Mouse (Mus musculus) neural tube, embryonic 12.5 days (tissue): ENCODE results near the gene Klhl33. TPM values are rescaled to one million over a fixed set of nuclear protein-coding genes. Genes with fewer than 3 reads are reported as not detected.
"Not testable (repeated sequence)": the region's sequence is repeated elsewhere in the genome, so short reads cannot be mapped to it uniquely, and the experiment has no call there.

Experiments
- ATAC-seq: fragments of 200-750 bp; cut with Nextera tagmentation; 2 replicates; pipeline ENCODE4 v1.8.0; 2017; ENCODE audit warnings: low read depth, mild to moderate bottlenecking, moderate TSS enrichment, moderate library complexity; ENCODE audit not compliant: low FRiP score
- H3K27ac ChIP-seq: fragments of 300-500 bp; sonication (generic); 2 replicates; pipeline ENCODE4 v1.5.1; 2016
- H3K27me3 ChIP-seq: fragments of 300-500 bp; sonication (generic); replicated peaks from 2 replicates; pipeline ENCODE4 v1.6.1; 2016; ENCODE audit warnings: mild to moderate bottlenecking
- H3K36me3 ChIP-seq: fragments of 300-500 bp; sonication (generic); 2 replicates; pipeline ENCODE4 v1.6.1; 2016; ENCODE audit warnings: mild to moderate bottlenecking
- H3K4me1 ChIP-seq: fragments of 300-500 bp; sonication (generic); 2 replicates; pipeline ENCODE4 v1.6.1; 2016
- H3K4me2 ChIP-seq: fragments of 300-500 bp; sonication (generic); replicated peaks from 2 replicates; pipeline ENCODE4 v1.6.1; 2016; ENCODE audit warnings: mild to moderate bottlenecking
- H3K4me3 ChIP-seq: fragments of 300-500 bp; sonication (generic); 2 replicates; pipeline ENCODE4 v1.5.1; 2016
- H3K9ac ChIP-seq: fragments of 300-500 bp; sonication (generic); 2 replicates; pipeline ENCODE4 v1.6.1; 2016; ENCODE audit warnings: mild to moderate bottlenecking
- H3K9me3 ChIP-seq: fragments of 300-500 bp; sonication (generic); 2 replicates; pipeline ENCODE4 v1.6.1; 2016; ENCODE audit warnings: mild to moderate bottlenecking
- WGBS: fragments of 180-500 bp; shearing (Covaris S2); methylation state at CpG from one replicate; pipeline ENCODE4 v1.1.7; 2016; 5-methylcytosine and 5-hydroxymethylcytosine counted together
- polyA plus RNA-seq: library from polyadenylated mRNA; unstranded; fragments of >200 nt; fragmentation: Nextera tagmentation; extraction: Ambion mirVana; gene quantifications from 2 replicates; pipeline ENCODE4 v1.2.1, GENCODE M21; 2016

Gene Klhl33
- polyA plus RNA-seq, 1 experiment from 2014 or later, result 0.81 TPM

DNA sequence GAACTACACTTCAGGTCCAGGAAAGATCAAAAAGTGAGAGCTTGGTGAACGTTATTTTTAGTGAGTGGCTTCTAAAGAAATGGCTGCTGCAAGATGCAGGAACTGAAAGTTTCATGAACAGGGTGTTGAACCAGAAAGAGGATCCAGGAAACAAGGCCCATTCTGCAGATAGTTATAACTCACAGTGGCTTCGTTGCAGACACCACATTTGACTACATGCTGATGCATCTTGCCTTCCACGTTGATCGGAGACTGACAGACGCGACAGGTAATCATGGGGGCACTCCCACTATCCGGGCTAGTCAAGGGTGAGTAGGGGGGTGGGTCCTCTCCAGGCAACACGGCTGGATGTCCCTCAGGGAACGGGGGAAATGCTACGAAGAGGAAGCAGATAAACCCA is 32.6 kb upstream of the Klhl33 start:
- H3K4me1 ChIP-seq, result peaks cover 18% of the 10 kb centered on the region
- 19% methylated on average over 10 of the region's 10 CpGs for WGBS

DNA sequence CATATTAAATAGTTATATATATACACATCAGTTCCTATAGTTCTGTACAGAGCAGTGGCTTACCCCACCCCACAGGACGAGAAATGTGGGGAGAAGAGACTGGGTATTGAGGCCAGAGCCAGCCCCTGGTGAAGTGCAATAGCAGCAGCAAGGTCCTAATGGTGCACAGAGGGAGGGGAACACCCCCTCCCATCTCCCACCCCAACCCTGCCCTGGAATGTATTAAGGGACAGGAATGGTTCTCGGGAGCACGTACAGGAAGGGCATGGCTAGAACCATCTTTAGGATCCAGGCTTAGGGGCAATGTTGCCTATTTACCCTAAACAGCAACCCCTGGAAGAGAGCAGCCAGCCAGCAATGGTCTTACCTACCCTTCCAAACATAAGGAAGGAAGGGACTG is 30.1 kb upstream of the Klhl33 start:
- H3K4me2 ChIP-seq, result no peak overlapping the region
- WGBS, result 69% methylated on average over 3 of the region's 3 CpGs
- H3K4me3 ChIP-seq, result no peak overlapping the region
- H3K27ac ChIP-seq, result no peak overlapping the region; the same call in 1 of the 2 replicates
- no peaks in the 10 kb centered on the region for H3K9me3 ChIP-seq
- no peaks in the 10 kb centered on the region for H3K27me3 ChIP-seq
- peaks cover 27% of the 10 kb centered on the region for H3K4me1 ChIP-seq
- no peak overlapping the region for H3K9ac ChIP-seq
- H3K36me3 ChIP-seq, result peaks cover 34% of the 10 kb centered on the region
- ATAC-seq, result no peak

More for the DNA sequence above, 32.6 kb upstream of the Klhl33 start:
- H3K4me3 ChIP-seq, result peak overlapping the region; percentile 95
- H3K9ac ChIP-seq, result peak overlapping the region; percentile 94
- H3K27me3 ChIP-seq, result no peaks in the 10 kb centered on the region
- peaks cover 34% of the 10 kb centered on the region for H3K36me3 ChIP-seq
- ATAC-seq, result no peak
- no peak overlapping the region for H3K27ac ChIP-seq
- H3K4me2 ChIP-seq, result peak overlapping the region; percentile 86
- H3K9me3 ChIP-seq, result no peaks in the 10 kb centered on the region

DNA sequence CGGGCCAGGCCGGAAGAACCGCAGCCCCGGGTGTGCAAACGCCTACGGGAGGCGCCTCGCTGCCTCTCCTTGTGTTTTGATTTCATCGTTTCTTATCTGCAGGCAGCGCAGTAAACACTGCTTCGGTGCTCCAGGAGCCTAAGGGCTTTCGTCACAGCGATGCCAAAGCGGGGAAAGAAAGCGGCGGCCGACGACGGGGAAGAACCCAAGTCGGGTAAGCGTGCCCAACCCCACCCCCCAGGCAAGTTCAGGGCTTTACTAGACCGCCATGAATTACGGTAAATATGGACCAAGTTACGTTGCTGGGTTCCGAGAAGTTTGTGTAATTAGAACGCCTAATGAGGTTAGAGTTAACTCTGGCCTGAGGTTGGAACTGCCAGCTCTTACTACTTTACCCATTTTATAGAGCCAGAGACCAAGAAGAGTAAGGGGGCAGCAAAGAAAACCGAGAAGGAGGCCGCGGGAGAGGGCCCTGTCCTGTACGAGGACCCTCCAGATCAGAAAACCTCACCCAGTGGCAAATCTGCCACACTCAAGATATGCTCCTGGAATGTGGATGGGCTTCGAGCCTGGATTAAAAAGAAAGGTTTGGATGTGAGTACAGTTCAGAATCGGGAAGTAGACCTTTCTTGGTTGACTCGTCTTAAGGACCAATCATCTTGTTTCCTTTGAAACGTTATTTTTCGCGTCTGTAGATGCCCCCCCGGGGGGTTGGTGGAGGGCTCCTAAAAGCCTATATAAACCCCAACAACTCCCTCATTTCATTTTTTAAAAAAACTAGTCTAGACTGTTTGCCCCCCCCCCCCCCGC is 28.0 kb upstream of the Klhl33 start:
- Histone ChIP-seq H3K4me1 (peaks cover 27% of the 10 kb centered on the region), H3K36me3 (peaks cover 34% of the 10 kb centered on the region), H3K9me3 (no peaks in the 10 kb centered on the region), H3K27ac (peak overlapping the region; percentile 77), H3K4me3 (peak overlapping the region; percentile 77), H3K27me3 (no peaks in the 10 kb centered on the region), H3K4me2 (peak overlapping the region; percentile 78), H3K9ac (peak overlapping the region; percentile 83)
- ATAC-seq, result peak; percentile 39
- WGBS, result 2% methylated on average over 38 of the region's 38 CpGs

DNA sequence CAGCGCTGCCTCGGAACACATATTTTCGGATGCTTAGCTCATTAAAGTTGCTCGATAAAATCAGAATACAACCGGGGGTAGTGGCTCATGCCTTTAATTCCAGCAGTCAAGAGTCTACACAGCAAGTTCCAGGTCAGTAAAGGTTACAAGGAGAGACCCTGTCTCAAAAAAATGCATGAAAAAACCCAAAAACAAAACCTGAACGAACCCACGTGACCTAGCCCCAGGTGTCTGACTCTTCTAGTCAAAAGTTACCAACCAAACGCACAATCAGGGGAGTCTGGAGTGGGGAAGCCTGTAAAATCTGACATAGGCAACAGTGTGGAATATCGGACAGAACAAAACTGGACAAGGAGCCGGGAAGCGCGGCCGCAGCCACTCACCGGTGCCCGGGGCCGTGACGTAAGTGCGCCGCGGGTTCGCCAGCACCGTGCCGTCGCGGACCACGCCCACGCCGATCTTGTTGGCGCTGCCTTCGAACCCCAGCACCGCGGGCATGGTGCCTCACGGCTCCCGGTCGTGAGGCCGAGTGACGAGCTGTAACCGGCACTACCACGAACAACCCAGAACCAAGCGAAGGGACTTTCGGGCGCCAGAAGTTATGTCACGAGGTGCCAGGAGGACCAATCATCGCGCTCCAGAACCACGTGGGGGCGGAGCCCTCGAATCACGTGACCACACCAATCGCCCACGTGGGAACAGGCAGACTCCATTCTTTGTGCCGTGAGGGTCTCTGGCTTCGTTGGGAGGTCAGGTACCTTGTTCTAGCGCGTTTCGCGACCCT is 27.2 kb upstream of the Klhl33 start, which contains the start of the genes Osgep and Apex1:
Osgep (minus strand) TSS at position 613 of the 784 bp plus-strand sequence.
Apex1 (plus strand) TSS at position 688 of the 784 bp plus-strand sequence.
- H3K27me3 ChIP-seq, result no peaks in the 10 kb centered on the region
- no peaks in the 10 kb centered on the region for H3K9me3 ChIP-seq
- peak within 1 kb of the TSS; percentile 83 for H3K9ac ChIP-seq
- peaks cover 38% of the 10 kb centered on the region for H3K36me3 ChIP-seq
- H3K4me2 ChIP-seq, result peak within 1 kb of the TSS; percentile 78
- peak; percentile 94 for ATAC-seq
- peak within 1 kb of the TSS; percentile 77 for H3K4me3 ChIP-seq
- peaks cover 20% of the 10 kb centered on the region for H3K4me1 ChIP-seq
- whole genome bisulfite sequencing, result under 1% methylated on average over 57 of the region's 57 CpGs
- H3K27ac ChIP-seq, result peak within 1 kb of the TSS; percentile 77

DNA sequence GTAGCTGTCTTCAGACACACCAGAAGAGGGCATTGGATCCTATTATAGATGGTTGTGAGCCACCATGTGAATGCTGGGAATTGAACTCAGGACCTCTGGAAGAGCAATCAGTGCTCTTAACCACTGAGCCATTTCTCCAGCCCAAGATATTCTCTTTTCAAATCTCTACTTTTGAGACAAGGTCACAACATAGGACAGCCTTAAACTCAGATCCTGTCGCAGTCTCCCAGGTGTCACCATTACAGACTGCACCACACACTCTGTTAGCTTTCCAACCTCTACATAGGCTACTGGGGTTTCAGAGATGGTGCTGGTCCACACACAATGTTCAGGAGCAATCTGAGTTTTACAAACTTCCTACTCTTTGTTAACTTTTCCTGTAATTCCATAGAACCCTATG is 26.1 kb upstream of the Klhl33 start:
- H3K4me1 ChIP-seq, result peaks cover 20% of the 10 kb centered on the region
- H3K4me2 ChIP-seq, result peak overlapping the region; percentile 78
- H3K9ac ChIP-seq, result peak overlapping the region; percentile 83; the same call in 1 of the 2 replicates
- H3K27me3 ChIP-seq, H3K27ac ChIP-seq, H3K9me3 ChIP-seq, ATAC-seq: not testable (repeated sequence)
- H3K4me3 ChIP-seq, result peak overlapping the region; percentile 77
- peaks cover 33% of the 10 kb centered on the region for H3K36me3 ChIP-seq
- 78% methylated on average over 1 of the region's 1 CpGs for WGBS

DNA sequence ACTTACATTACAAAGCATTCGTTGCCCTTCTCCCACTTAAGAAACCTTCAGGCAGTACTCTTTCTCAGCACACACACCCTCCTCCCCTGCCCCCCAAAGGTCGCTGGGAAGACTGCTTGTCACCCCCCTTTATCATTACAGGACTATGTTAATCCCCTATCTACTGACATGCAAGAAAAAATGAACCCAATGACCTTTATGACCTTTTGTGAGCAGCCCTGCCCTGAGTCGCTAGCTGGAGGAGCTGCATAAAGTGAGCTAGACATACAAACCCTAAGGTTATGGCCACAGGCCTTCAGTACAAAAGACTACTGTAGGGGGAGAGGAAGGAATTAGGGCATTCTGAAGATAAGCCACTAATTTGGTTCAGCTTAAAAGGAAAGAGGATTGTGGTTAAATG is 14.0 kb upstream of the Klhl33 start:
- ATAC-seq, result no peak
- Histone ChIP-seq H3K36me3 (peaks cover 44% of the 10 kb centered on the region), H3K27ac (no peak overlapping the region), H3K9me3 (no peaks in the 10 kb centered on the region), H3K9ac (no peak overlapping the region), H3K4me1 (no peaks in the 10 kb centered on the region), H3K4me3 (no peak overlapping the region), H3K27me3 (no peaks in the 10 kb centered on the region), H3K4me2 (no peak overlapping the region)
- WGBS, result 61% methylated on average over 3 of the region's 3 CpGs

DNA sequence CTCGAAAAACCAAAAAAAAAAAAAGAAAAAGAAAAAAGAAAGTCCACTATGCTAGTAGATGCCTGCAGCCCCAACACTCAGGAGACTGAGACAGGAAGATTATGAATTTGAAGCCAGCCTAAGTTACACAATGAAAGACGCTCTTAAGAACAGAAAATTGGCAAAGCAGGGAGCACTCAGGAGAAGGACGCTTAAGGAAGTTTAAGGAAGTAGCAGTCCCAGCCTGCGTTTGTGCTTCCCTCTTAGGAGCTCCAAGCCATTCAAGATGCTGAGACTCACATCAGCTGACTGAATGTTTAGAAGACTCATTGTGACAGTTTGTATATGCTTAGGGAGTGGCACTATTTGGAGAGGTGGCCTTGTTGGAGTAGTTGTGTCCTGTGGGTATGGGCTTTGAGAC is 10.8 kb upstream of the Klhl33 start:
- Histone ChIP-seq H3K4me3 (no peak overlapping the region), H3K36me3 (peaks cover 15% of the 10 kb centered on the region), H3K27me3 (no peaks in the 10 kb centered on the region), H3K4me1 (peaks cover 3% of the 10 kb centered on the region; the same call in 1 of the 2 replicates), H3K4me2 (no peak overlapping the region), H3K27ac (no peak overlapping the region), H3K9ac (no peak overlapping the region), H3K9me3 (no peaks in the 10 kb centered on the region)
- 82% methylated on average over 4 of the region's 4 CpGs for WGBS
- no peak for ATAC-seq

DNA sequence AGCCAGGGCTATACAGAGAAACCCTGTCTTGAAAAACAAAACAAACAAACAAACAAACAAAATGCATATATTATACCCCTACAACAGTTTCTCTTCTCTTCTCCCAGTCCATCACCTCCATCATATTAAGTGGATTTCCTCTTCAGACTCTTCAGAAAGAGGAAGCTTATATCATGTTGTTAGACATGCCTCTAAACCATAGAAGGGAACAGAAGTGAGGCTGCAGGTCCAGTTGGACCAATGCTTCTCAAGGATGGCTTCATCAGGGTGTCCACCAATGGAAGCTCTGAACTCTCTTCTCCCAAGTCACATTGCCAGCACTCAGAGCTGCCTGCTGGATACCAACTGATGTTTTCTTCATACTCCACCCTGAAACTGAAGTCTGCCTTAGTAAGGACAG is 8.0 kb upstream of the Klhl33 start:
- H3K9ac ChIP-seq, H3K27me3 ChIP-seq, H3K9me3 ChIP-seq, H3K27ac ChIP-seq, H3K4me2 ChIP-seq, H3K4me3 ChIP-seq, H3K4me1 ChIP-seq, ATAC-seq, H3K36me3 ChIP-seq: not testable (repeated sequence)

DNA sequence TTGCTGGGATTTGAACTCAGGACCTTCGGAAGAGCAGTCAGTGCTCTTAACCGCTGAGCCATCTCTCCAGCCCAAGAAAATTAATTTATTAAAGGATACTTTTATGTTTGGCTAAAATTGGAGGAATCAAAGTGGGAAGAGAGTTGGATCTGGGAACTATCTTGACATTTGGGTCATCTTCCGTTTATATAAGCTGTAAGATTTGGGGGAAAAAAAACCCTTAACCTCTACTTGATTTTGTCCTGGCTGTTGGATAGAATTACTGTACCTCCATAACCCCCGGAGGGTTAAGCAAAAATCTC is 7.5 kb upstream of the Klhl33 start:
- 88% methylated on average over 4 of the region's 4 CpGs for WGBS
- Histone ChIP-seq H3K9ac (no peak overlapping the region), H3K9me3 (no peaks in the 10 kb centered on the region), H3K4me2 (no peak overlapping the region), H3K36me3 (no peaks in the 10 kb centered on the region), H3K27me3 (no peaks in the 10 kb centered on the region), H3K4me1 (peaks cover 3% of the 10 kb centered on the region; the same call in 1 of the 2 replicates), H3K4me3 (no peak overlapping the region), H3K27ac (no peak overlapping the region)
- no peak for ATAC-seq

DNA sequence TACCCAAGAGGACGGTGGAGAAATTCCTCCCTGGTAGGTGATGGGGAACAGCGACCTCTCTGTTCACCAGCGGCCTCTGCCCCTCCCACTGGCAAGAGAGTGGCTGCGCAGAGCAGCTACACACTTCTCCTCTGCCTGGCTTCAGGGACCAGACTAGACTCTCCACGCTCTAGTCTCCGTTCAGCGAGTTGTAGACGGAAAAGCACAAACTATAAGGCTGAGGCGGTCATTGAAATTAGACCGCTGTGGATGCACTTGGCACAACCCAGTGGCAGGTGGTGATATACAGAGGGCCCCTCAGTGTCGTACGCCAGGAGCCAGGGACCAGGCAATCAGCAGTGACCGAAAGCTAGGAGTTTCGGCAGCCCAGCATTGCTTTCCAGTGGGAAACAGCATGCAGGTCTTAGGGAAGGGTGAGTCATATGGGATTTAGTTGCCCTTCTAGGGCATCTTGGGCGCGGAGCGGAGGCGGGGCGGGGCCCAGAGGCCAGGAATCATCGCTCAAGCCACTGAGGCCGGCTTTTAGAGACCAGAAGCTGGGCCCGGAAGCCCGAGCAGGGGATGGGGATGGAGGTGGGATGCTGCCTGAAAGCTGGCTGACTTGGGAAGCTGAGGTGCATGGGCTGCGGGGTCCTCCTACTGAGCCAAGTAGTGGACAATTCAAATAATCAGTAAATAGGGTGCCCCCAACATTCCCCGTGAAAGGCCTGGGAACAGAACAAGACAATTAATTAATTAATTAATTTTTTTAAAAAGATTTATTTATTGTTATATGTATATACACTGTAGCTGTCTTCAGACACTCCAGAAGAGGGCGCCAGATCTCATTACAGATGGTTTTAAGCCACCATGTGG is 6.9 kb upstream of the Klhl33 start:
- no peaks in the 10 kb centered on the region for H3K9me3 ChIP-seq
- no peak overlapping the region for H3K27ac ChIP-seq
- no peaks in the 10 kb centered on the region for H3K36me3 ChIP-seq
- no peaks in the 10 kb centered on the region for H3K27me3 ChIP-seq
- peak; percentile 91 for ATAC-seq
- H3K9ac ChIP-seq, result peak overlapping the region; percentile 51
- peaks cover 3% of the 10 kb centered on the region; the same call in 1 of the 2 replicates for H3K4me1 ChIP-seq
- WGBS, result 3% methylated on average over 26 of the region's 26 CpGs
- H3K4me2 ChIP-seq, result peak overlapping the region; percentile 71
- H3K4me3 ChIP-seq, result peak overlapping the region; percentile 29

DNA sequence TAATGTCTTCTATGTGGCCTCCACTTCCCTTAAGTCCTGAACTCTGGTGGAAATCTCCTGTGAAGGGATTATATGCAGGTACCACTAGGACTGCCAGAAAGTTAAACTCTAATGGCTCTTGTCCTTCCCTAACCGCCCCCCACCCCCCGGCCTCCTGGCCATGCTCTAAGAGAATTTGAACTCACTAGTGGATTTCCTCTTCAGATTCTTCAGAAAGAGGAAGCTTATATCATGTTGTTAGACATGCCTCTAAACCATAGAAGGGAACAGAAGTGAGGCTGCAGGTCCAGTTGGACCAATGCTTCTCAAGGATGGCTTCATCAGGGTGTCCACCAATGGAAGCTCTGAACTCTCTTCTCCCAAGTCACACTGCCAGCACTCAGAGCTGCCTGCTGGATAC is 685 bp upstream of the Klhl33 start:
- not testable (repeated sequence) for H3K27me3 ChIP-seq, H3K9me3 ChIP-seq, H3K4me3 ChIP-seq, ATAC-seq, H3K36me3 ChIP-seq, H3K4me2 ChIP-seq, H3K4me1 ChIP-seq, H3K9ac ChIP-seq, H3K27ac ChIP-seq
- 92% methylated on average over 2 of the region's 2 CpGs for WGBS
